Mouse (Mus musculus): ENCODE results near the gene Tenm3. TPM values are rescaled to one million over a fixed set of nuclear protein-coding genes. Genes with fewer than 3 reads are reported as not detected.

The Tenm3 gene
- total and polyA plus RNA-seq, 3 experiments: 0.01 to 0.11 TPM; not detected in 1

DNA sequence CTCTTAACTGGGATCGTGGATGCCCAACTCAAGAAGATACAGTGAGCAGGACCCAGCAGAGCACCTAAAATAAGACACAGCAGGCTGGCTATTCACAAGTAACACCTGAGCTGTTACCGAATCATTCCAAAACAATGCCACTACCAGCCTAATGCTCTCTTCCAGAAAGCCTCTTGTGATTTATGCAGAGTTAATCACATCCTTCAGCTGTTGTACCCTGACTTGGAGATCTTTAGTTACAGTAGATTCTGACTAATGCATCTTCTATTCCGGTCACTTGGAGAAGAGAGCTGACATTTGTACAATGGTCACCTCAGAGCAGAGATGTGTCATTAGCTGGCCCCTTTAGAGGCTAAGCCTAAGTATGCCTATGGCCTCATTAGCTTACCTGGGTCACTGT lies 550.0 kb downstream of the Tenm3 start:
- no peak for DNase-seq (ENCODE audit: low spot score)
- Histone ChIP-seq H3K36me3 (replicated peaks) (no peaks in the 10 kb centered on the region), H3K9me3 (replicated peaks) (peaks cover 52% of the 10 kb centered on the region), H3K27me3 (ENCODE audit: insufficient read depth, low read length) (no peaks in the 10 kb centered on the region), H3K4me1 (ENCODE audit: insufficient read depth, low read depth, low read length) (no peaks in the 10 kb centered on the region), H3K4me3 (ENCODE audit: low read depth, low read length) (no peak overlapping the region)
- ATAC-seq (ENCODE audit: extremely low read depth, insufficient number of reproducible peaks, low FRiP score, poor library complexity, severe bottlenecking): no peak
- TF ChIP-seq GATA2 (IDR thresholded peaks at IDR 0.05; ENCODE audit: borderline replicate concordance, low read depth, low read length) (no peak), CTCF (IDR thresholded peaks at IDR 0.05; ENCODE audit: low read depth, low read length) (no peak)

DNA sequence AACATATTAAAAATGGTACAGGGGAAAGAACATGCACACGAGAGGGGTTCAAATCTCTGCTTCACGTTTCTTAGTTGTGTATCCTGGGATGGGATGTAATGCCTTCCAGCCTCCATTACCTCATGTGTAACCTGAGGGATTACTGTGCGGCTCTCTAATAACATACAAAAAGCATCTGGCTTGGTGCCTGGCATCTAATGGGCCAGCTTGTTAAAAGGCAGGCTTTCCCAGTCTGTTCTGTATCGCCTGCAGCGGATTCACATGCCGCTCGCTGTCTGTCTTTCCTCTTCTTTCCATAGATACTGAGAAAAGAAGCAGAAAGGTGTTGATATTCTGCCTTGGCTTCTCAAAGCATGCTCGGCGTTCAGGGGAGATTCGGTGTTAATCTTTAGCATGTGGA lies 558.3 kb downstream of the Tenm3 start:
- DNase-seq (ENCODE audit: low spot score) (no peak), ATAC-seq (ENCODE audit: extremely low read depth, insufficient number of reproducible peaks, low FRiP score, poor library complexity, severe bottlenecking) (no peak)
- no peaks in the 10 kb centered on the region for H3K36me3 ChIP-seq (replicated peaks)
- H3K4me1 ChIP-seq (ENCODE audit: insufficient read depth, low read depth, low read length): no peaks in the 10 kb centered on the region
- TF ChIP-seq GATA1 (IDR thresholded peaks at IDR 0.05; ENCODE audit: borderline replicate concordance, low read length) (no peak), GATA2 (IDR thresholded peaks at IDR 0.05; ENCODE audit: borderline replicate concordance, low read depth, low read length) (no peak), POLR2AphosphoS5 (IDR thresholded peaks at IDR 0.05; ENCODE audit: insufficient replicate concordance, low read depth, low read length) (no peak), CTCF (IDR thresholded peaks at IDR 0.05; ENCODE audit: low read depth, low read length) (no peak), TAL1 (conservative IDR thresholded peaks at IDR 0.05; ENCODE audit: low read depth, low read length) (no peak)
- H3K9me3 ChIP-seq (replicated peaks): peaks cover 38% of the 10 kb centered on the region
- H3K4me3 ChIP-seq (ENCODE audit: low read depth, low read length): no peak overlapping the region
- H3K27me3 ChIP-seq (ENCODE audit: insufficient read depth, low read length): no peaks in the 10 kb centered on the region

DNA sequence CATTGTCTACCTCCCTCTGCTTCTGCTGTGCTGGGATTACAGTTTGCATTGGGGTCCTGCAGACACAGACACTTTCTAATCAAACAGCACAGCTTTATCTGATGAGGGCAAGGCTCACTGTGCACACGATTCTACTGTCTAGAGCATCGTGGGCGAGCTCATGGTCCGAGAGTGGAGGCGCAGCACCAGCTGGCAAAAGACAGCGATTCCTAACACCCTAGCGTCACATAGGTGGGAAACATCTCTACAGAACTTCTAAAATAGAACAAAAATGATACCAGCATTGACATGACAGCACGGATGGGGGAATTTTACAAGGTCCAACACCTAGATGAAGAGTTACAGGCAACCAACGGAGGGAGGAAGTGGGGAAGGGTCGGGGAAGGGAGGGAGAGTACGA lies 561.9 kb downstream of the Tenm3 start:
- no peak overlapping the region for H3K4me3 ChIP-seq (ENCODE audit: low read depth, low read length)
- H3K9me3 ChIP-seq (replicated peaks): peaks cover 42% of the 10 kb centered on the region
- H3K36me3 ChIP-seq (replicated peaks): no peaks in the 10 kb centered on the region
- no peaks in the 10 kb centered on the region for H3K27me3 ChIP-seq (ENCODE audit: insufficient read depth, low read length)
- ATAC-seq (ENCODE audit: extremely low read depth, insufficient number of reproducible peaks, low FRiP score, poor library complexity, severe bottlenecking): no peak
- H3K4me1 ChIP-seq (ENCODE audit: insufficient read depth, low read depth, low read length): no peaks in the 10 kb centered on the region
- TF ChIP-seq GATA2 (IDR thresholded peaks at IDR 0.05; ENCODE audit: borderline replicate concordance, low read depth, low read length) (no peak), GATA1 (IDR thresholded peaks at IDR 0.05; ENCODE audit: borderline replicate concordance, low read length) (no peak), CTCF (IDR thresholded peaks at IDR 0.05; ENCODE audit: low read depth, low read length) (no peak), POLR2AphosphoS5 (IDR thresholded peaks at IDR 0.05; ENCODE audit: insufficient replicate concordance, low read depth, low read length) (no peak), TAL1 (conservative IDR thresholded peaks at IDR 0.05; ENCODE audit: low read depth, low read length) (no peak)
- DNase-seq (ENCODE audit: low spot score): no peak

GRCm38 (mm10) chr8:48279360-48279759 lies 564.4 kb downstream of the Tenm3 start:
- Histone ChIP-seq H3K4me1 (ENCODE audit: insufficient read depth, low read depth, low read length) (no peaks in the 10 kb centered on the region), H3K4me3 (ENCODE audit: low read depth, low read length) (no peak overlapping the region), H3K36me3 (replicated peaks) (no peaks in the 10 kb centered on the region), H3K9me3 (replicated peaks) (peaks cover 51% of the 10 kb centered on the region), H3K27me3 (ENCODE audit: insufficient read depth, low read length) (no peaks in the 10 kb centered on the region)
- DNase-seq (ENCODE audit: low spot score): no peak
- no peak for ATAC-seq (ENCODE audit: extremely low read depth, insufficient number of reproducible peaks, low FRiP score, poor library complexity, severe bottlenecking)
- TF ChIP-seq TAL1 (conservative IDR thresholded peaks at IDR 0.05; ENCODE audit: low read depth, low read length) (no peak), GATA2 (IDR thresholded peaks at IDR 0.05; ENCODE audit: borderline replicate concordance, low read depth, low read length) (no peak), GATA1 (IDR thresholded peaks at IDR 0.05; ENCODE audit: borderline replicate concordance, low read length) (no peak), CTCF (IDR thresholded peaks at IDR 0.05; ENCODE audit: low read depth, low read length) (no peak), POLR2AphosphoS5 (IDR thresholded peaks at IDR 0.05; ENCODE audit: insufficient replicate concordance, low read depth, low read length) (no peak)

DNA sequence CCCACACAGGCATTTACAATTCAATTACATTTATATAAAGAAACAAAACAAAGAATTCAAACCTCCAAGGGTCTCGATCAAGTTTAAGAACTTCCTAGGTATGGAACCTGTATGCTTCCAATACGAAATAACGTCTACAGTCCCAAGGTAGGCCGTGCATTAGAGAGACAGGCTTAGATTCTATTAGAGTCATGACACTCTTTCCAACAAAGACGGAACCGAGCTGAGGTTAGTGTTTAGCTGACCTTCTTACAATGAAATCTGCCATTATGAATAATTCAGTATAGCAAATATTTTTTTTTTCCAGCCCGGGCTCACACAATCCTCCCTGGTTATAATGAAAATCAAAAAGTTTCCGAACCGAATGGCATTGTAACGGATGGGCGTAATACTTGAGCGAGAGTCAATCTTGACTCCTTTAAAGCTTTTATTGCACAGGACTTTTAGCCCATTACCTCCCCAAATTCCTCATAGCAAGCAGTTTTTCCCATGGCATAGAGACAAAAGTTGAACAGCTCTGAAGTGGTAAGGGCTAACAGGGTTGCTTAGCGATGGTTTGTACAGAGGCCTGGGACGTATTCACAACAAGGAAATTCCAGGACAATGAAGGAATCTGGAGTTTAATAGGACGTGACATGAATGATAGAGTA lies 565.6 kb downstream of the Tenm3 start:
- no peaks in the 10 kb centered on the region for H3K27me3 ChIP-seq (ENCODE audit: insufficient read depth, low read length)
- ATAC-seq (ENCODE audit: extremely low read depth, insufficient number of reproducible peaks, low FRiP score, poor library complexity, severe bottlenecking) (no peak), DNase-seq (ENCODE audit: low spot score) (no peak)
- H3K4me3 ChIP-seq (ENCODE audit: low read depth, low read length): no peak overlapping the region
- TF ChIP-seq GATA1 (IDR thresholded peaks at IDR 0.05; ENCODE audit: borderline replicate concordance, low read length): no peak
- TF ChIP-seq TAL1 (conservative IDR thresholded peaks at IDR 0.05; ENCODE audit: low read depth, low read length): no peak
- TF ChIP-seq POLR2AphosphoS5 (IDR thresholded peaks at IDR 0.05; ENCODE audit: insufficient replicate concordance, low read depth, low read length): no peak
- TF ChIP-seq GATA2 (IDR thresholded peaks at IDR 0.05; ENCODE audit: borderline replicate concordance, low read depth, low read length): no peak
- TF ChIP-seq CTCF (IDR thresholded peaks at IDR 0.05; ENCODE audit: low read depth, low read length): no peak
- H3K36me3 ChIP-seq (replicated peaks): no peaks in the 10 kb centered on the region
- peaks cover 50% of the 10 kb centered on the region for H3K9me3 ChIP-seq (replicated peaks)
- H3K4me1 ChIP-seq (ENCODE audit: insufficient read depth, low read depth, low read length): no peaks in the 10 kb centered on the region

DNA sequence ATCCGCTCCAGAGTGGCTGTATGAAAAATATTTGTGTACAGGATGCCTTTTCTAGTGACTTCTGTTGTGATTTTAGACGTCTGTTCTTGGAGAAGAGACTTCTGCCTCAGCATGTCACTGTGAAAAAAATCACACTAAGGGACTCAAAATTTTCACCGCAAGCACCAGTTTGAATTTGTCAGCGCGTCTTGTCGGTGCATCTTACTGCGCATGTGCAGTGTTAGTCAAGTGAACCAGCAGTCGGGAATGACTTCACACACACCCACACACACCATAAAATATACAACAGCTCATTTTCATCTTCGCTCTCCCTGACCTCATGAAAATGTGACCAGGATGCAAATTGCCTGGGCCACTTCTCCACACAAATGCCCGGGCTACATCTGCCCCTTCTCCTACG lies 568.7 kb downstream of the Tenm3 start:
- H3K27me3 ChIP-seq (ENCODE audit: insufficient read depth, low read length): no peaks in the 10 kb centered on the region
- H3K4me3 ChIP-seq (ENCODE audit: low read depth, low read length): no peak overlapping the region
- ATAC-seq (ENCODE audit: extremely low read depth, insufficient number of reproducible peaks, low FRiP score, poor library complexity, severe bottlenecking) (no peak), DNase-seq (ENCODE audit: low spot score) (no peak)
- H3K36me3 ChIP-seq (replicated peaks): no peaks in the 10 kb centered on the region
- TF ChIP-seq POLR2AphosphoS5 (IDR thresholded peaks at IDR 0.05; ENCODE audit: insufficient replicate concordance, low read depth, low read length) (no peak), TAL1 (conservative IDR thresholded peaks at IDR 0.05; ENCODE audit: low read depth, low read length) (no peak), GATA1 (IDR thresholded peaks at IDR 0.05; ENCODE audit: borderline replicate concordance, low read length) (no peak), CTCF (IDR thresholded peaks at IDR 0.05; ENCODE audit: low read depth, low read length) (no peak), GATA2 (IDR thresholded peaks at IDR 0.05; ENCODE audit: borderline replicate concordance, low read depth, low read length) (no peak)
- H3K4me1 ChIP-seq (ENCODE audit: insufficient read depth, low read depth, low read length): no peaks in the 10 kb centered on the region
- peaks cover 50% of the 10 kb centered on the region for H3K9me3 ChIP-seq (replicated peaks)

Data from G1E (cell line).